Mouse (Mus musculus) embryonic facial prominence, embryonic 13.5 days (tissue): ENCODE results near the gene Slc22a4. TPM values are rescaled to one million over a fixed set of nuclear protein-coding genes. Genes with fewer than 3 reads are reported as not detected.
A peak's percentile ranks its signal among the peaks of the same experiment; 100 is the strongest.
"Not testable (repeated sequence)": the region's sequence is repeated elsewhere in the genome, so short reads cannot be mapped to it uniquely, and the experiment has no call there.

ENCODE experiments used
- ATAC-seq: fragments of 200-750 bp; cut with Nextera tagmentation; 2 replicates; pipeline ENCODE4 v1.8.0; 2017; ENCODE audit warnings: low read depth; ENCODE audit not compliant: insufficient number of reproducible peaks, insufficient read depth, low FRiP score, low TSS enrichment
- H3K27ac ChIP-seq: fragments of 300-500 bp; sonication (generic); 2 replicates; pipeline ENCODE4 v1.5.1; 2015; ENCODE audit warnings: moderate library complexity, mild to moderate bottlenecking, inconsistent platforms
- H3K27me3 ChIP-seq: fragments of 300-500 bp; sonication (generic); 2 replicates; pipeline ENCODE4 v1.6.1; 2015; ENCODE audit warnings: mild to moderate bottlenecking, inconsistent platforms
- H3K36me3 ChIP-seq: fragments of 300-500 bp; sonication (generic); 2 replicates; pipeline ENCODE4 v1.6.1; 2015; ENCODE audit warnings: mild to moderate bottlenecking, inconsistent platforms
- H3K4me1 ChIP-seq: fragments of 300-500 bp; sonication (generic); 2 replicates; pipeline ENCODE4 v1.6.1; 2015; ENCODE audit warnings: inconsistent platforms
- H3K4me2 ChIP-seq: fragments of 300-500 bp; sonication (generic); 2 replicates; pipeline ENCODE4 v1.6.1; 2015; ENCODE audit warnings: moderate library complexity, mild to moderate bottlenecking, inconsistent platforms
- H3K4me3 ChIP-seq: fragments of 300-500 bp; sonication (generic); 2 replicates; pipeline ENCODE4 v1.5.1; 2015; ENCODE audit warnings: mild to moderate bottlenecking, inconsistent platforms
- H3K9ac ChIP-seq: fragments of 300-500 bp; sonication (generic); 2 replicates; pipeline ENCODE4 v1.6.1; 2015; ENCODE audit warnings: mild to moderate bottlenecking, inconsistent platforms
- H3K9me3 ChIP-seq: fragments of 300-500 bp; sonication (generic); 2 replicates; pipeline ENCODE4 v1.6.1; 2016; ENCODE audit warnings: inconsistent platforms
- WGBS: fragments of 180-500 bp; shearing (Covaris S2); methylation state at CpG from one replicate; pipeline ENCODE4 v1.1.7; 2015; ENCODE audit warnings: mixed read lengths; 5-methylcytosine and 5-hydroxymethylcytosine counted together
- polyA plus RNA-seq: library from polyadenylated mRNA; unstranded; fragments of >200 nt; fragmentation: Nextera tagmentation; extraction: Ambion mirVana; gene quantifications from 2 replicates; pipeline ENCODE4 v1.2.1, GENCODE M21; 2015

Slc22a4 gene
- polyA plus RNA-seq, 1 experiment from 2014 or later, result 3.9 TPM

DNA sequence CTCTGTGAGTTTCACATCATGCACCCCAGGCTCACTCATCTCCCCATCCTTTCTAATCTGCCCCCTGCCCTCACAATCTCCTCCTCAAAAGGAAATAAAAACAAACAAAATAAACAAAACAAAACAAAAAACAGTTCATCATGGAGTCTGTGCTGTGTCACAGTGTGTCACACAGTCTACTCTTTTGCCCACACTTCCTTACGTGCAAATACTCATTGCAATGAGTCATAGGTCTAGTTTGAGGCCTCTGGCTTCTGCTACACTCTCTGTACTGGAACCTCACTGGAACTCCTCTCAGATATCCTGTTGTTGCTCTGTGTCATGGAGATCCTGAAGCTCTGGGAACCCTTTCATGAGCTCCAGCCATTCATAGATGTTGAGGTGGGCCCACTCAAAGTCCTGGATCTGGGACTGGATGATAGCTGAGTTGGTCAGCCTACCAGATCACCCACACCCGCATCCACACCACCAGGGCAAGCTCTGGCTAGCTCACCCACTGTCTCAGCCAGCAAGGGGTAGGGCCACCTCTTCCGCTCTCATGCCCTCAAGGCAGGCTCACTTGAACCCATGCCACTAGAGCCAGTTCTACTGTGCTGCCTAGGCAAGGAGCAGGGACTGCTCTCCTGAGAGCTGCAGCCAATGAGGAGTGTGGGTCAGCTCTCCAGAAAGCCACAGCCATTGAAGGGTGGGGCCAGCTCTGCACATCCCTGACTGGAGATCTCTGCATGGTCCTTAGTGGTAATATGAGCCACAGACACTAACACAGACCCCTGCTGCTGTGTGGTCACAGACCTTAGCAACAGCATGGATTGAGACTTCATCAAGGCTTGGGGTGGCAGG is 8.8 kb downstream of the Slc22a4 start:
- Histone ChIP-seq H3K27ac (no peak overlapping the region), H3K4me3 (no peak overlapping the region), H3K9me3 (no peaks in the 10 kb centered on the region), H3K9ac (no peak overlapping the region), H3K36me3 (no peaks in the 10 kb centered on the region), H3K4me2 (no peak overlapping the region), H3K4me1 (no peaks in the 10 kb centered on the region), H3K27me3 (no peaks in the 10 kb centered on the region)
- ATAC-seq, result no peak
- 79% methylated on average over 3 of the region's 3 CpGs for WGBS

DNA sequence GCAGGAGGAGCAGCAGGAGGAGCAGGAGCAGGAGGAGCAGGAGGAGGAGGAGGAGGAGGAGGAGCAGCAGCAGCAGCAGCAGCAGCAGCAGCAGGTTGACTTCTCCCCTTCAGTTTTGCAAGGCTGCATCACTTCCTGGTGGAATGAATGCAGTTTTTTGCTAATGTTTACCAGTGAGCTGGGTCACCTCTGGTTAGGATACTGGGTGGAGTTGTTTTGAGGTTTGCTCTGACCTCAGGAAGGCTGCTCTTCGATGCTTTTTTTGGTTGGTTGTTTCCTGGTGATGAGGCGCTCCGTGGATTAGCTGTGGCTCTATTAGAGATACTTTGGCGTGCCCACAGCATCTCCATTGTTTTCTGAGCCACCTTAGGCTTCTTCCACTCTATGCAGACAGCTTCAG is 10.3 kb downstream of the Slc22a4 start:
- no peak overlapping the region for H3K4me3 ChIP-seq
- no peaks in the 10 kb centered on the region for H3K36me3 ChIP-seq
- no peaks in the 10 kb centered on the region for H3K9me3 ChIP-seq
- H3K4me2 ChIP-seq, result no peak overlapping the region
- H3K27me3 ChIP-seq, result no peaks in the 10 kb centered on the region
- WGBS, result 72% methylated on average over 4 of the region's 4 CpGs
- H3K27ac ChIP-seq, result no peak overlapping the region
- no peaks in the 10 kb centered on the region for H3K4me1 ChIP-seq
- H3K9ac ChIP-seq, result no peak overlapping the region
- no peak for ATAC-seq

DNA sequence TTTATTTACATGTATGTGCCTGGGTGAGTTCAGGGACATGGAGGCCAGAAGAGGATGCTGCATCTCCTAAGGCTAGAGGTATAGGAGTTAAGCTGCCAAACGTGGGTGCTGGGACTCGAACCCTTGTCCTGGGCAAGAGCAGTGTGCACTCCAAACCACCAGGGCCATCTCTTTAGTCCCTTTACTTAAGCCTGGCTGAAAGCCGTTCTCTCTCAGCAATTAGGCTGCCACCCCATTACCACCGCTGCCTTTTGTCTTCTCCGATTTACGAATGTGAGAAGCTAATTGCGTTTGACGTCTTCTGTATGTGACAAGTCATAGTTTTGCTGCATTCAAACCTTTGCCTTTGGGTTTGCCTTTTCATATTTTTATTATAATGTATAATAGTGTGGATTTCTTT is 11.8 kb downstream of the Slc22a4 start:
- Histone ChIP-seq H3K36me3 (no peaks in the 10 kb centered on the region), H3K4me1 (no peaks in the 10 kb centered on the region), H3K9me3 (no peaks in the 10 kb centered on the region), H3K9ac (no peak overlapping the region), H3K27me3 (no peaks in the 10 kb centered on the region), H3K4me3 (no peak overlapping the region), H3K4me2 (no peak overlapping the region), H3K27ac (no peak overlapping the region)
- no peak for ATAC-seq
- 65% methylated on average over 8 of the region's 8 CpGs for WGBS

DNA sequence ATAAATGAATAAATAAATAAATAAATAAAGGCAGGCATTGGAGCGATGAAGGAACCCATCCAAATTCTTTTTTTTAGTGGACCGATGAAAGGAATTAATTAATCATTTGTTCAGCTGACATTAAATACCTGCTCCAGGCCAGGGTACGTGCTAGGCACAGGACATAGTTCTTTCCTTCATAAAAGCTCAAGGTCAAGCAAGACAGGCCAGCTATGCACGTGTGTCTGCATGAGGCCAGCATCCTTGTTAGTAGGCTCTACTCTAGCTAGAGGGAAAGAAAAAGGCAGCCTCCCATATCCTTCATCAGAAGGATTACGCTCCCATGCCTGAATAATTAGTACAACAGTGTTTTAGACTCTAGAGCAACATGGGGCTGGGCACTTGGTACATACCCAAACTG is 14.9 kb downstream of the Slc22a4 start:
- ATAC-seq, result no peak
- H3K4me3 ChIP-seq, result no peak overlapping the region
- no peaks in the 10 kb centered on the region for H3K36me3 ChIP-seq
- H3K27me3 ChIP-seq, result no peaks in the 10 kb centered on the region
- no peaks in the 10 kb centered on the region for H3K9me3 ChIP-seq
- H3K4me2 ChIP-seq, result no peak overlapping the region
- H3K4me1 ChIP-seq, result peaks cover 13% of the 10 kb centered on the region
- WGBS, result 89% methylated on average over 5 of the region's 5 CpGs
- no peak overlapping the region for H3K27ac ChIP-seq
- H3K9ac ChIP-seq, result no peak overlapping the region

DNA sequence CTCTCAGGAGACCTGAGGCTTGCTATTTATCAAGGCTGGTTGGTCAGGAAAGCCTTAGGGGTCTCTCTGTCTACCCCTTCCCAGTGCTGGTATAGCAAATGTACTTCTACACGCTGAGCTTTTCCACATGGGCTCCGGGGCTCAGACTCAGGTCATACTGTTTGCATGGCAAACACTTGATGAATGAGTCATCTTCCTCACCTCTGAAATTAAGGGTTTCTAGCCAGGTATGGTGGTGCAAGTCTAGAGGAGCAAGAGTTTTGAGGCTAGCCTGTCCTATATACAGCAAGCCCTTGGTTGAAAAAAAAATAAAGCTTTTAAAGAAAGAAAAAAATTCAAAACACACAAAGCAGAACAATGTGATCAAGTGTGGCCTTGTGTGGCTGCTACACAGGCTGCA is 16.6 kb downstream of the Slc22a4 start:
- ATAC-seq, result no peak
- Histone ChIP-seq H3K4me2 (no peak overlapping the region), H3K27ac (no peak overlapping the region), H3K9me3 (no peaks in the 10 kb centered on the region), H3K4me1 (peaks cover 20% of the 10 kb centered on the region), H3K36me3 (no peaks in the 10 kb centered on the region), H3K27me3 (no peaks in the 10 kb centered on the region), H3K4me3 (no peak overlapping the region), H3K9ac (no peak overlapping the region)
- 93% methylated on average over 2 of the region's 2 CpGs for WGBS

GRCm38 (mm10) chr11:54008416-54008920 is 19.4 kb downstream of the Slc22a4 start:
- peaks cover 20% of the 10 kb centered on the region for H3K4me1 ChIP-seq
- H3K27me3 ChIP-seq, result no peaks in the 10 kb centered on the region
- H3K9ac ChIP-seq, result no peak overlapping the region
- no peak for ATAC-seq
- H3K9me3 ChIP-seq, result no peaks in the 10 kb centered on the region
- H3K36me3 ChIP-seq, result no peaks in the 10 kb centered on the region
- H3K27ac ChIP-seq, result peak overlapping the region; percentile 45; the same call in 1 of the 2 replicates
- 32% methylated on average over 10 of the region's 10 CpGs for WGBS
- no peak overlapping the region for H3K4me3 ChIP-seq
- no peak overlapping the region for H3K4me2 ChIP-seq

GRCm38 (mm10) chr11:54007717-54008116 is 20.2 kb downstream of the Slc22a4 start:
- H3K27ac ChIP-seq, result 0 out of 2 replicates have a peak overlapping the region, but pooled peaks have one; percentile 45
- WGBS, result 76% methylated on average over 11 of the region's 11 CpGs
- no peaks in the 10 kb centered on the region for H3K9me3 ChIP-seq

GRCm38 (mm10) chr11:54006901-54007300 is 21.0 kb downstream of the Slc22a4 start:
- H3K36me3 ChIP-seq, result no peaks in the 10 kb centered on the region
- ATAC-seq, result no peak
- no peaks in the 10 kb centered on the region for H3K9me3 ChIP-seq
- H3K27me3 ChIP-seq, result no peaks in the 10 kb centered on the region
- no peak overlapping the region for H3K4me3 ChIP-seq
- 93% methylated on average over 4 of the region's 4 CpGs for WGBS
- no peak overlapping the region for H3K27ac ChIP-seq
- H3K4me1 ChIP-seq, result peaks cover 27% of the 10 kb centered on the region
- no peak overlapping the region for H3K4me2 ChIP-seq
- no peak overlapping the region for H3K9ac ChIP-seq

More at GRCm38 (mm10) chr11:54007717-54008116, 20.2 kb downstream of the Slc22a4 start:
- Histone ChIP-seq H3K4me2 (no peak overlapping the region), H3K4me3 (no peak overlapping the region), H3K9ac (no peak overlapping the region), H3K27me3 (no peaks in the 10 kb centered on the region), H3K36me3 (no peaks in the 10 kb centered on the region), H3K4me1 (peaks cover 20% of the 10 kb centered on the region)
- 0 out of 2 replicates have a peak, but pooled peaks have one; percentile 15 for ATAC-seq

DNA sequence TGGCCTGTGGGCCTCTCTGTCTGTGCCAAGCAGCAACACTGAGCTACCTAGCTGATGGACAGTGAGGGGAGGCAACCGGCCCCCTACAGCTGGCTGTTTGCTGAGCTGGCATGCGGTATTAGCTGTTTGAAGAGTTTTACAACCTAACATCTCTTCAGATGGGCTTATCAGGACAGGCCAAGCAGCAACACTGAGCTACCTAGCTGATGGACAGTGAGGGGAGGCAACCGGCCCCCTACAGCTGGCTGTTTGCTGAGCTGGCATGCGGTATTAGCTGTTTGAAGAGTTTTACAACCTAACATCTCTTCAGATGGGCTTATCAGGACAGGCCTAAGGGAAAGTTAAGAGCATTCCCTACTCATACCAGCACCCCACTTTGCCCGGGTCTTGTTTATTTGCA is 21.5 kb downstream of the Slc22a4 start:
- not testable (repeated sequence) for ATAC-seq, H3K36me3 ChIP-seq, H3K4me3 ChIP-seq, H3K27me3 ChIP-seq, H3K27ac ChIP-seq, H3K9ac ChIP-seq, H3K4me2 ChIP-seq, H3K9me3 ChIP-seq
- 84% methylated on average over 5 of the region's 5 CpGs for WGBS
- H3K4me1 ChIP-seq, result peaks cover 27% of the 10 kb centered on the region

GRCm38 (mm10) chr11:54004734-54005133 is 23.2 kb downstream of the Slc22a4 start:
- H3K27ac ChIP-seq, result no peak overlapping the region

GRCm38 (mm10) chr11:54004221-54004620 is 23.7 kb downstream of the Slc22a4 start:
- Histone ChIP-seq H3K36me3 (no peaks in the 10 kb centered on the region), H3K9ac (no peak overlapping the region), H3K27ac (no peak overlapping the region), H3K9me3 (no peaks in the 10 kb centered on the region), H3K4me3 (no peak overlapping the region), H3K4me2 (no peak overlapping the region), H3K4me1 (peaks cover 26% of the 10 kb centered on the region), H3K27me3 (no peaks in the 10 kb centered on the region)
- no peak for ATAC-seq
- WGBS, result 77% methylated on average over 9 of the region's 9 CpGs

More at GRCm38 (mm10) chr11:54004734-54005133, 23.2 kb downstream of the Slc22a4 start:
- 80% methylated on average over 3 of the region's 3 CpGs for WGBS
- H3K4me3 ChIP-seq, result no peak overlapping the region
- H3K9ac ChIP-seq, result no peak overlapping the region
- no peaks in the 10 kb centered on the region for H3K9me3 ChIP-seq
- ATAC-seq, result no peak
- H3K4me1 ChIP-seq, result peaks cover 27% of the 10 kb centered on the region
- no peaks in the 10 kb centered on the region for H3K27me3 ChIP-seq
- H3K4me2 ChIP-seq, result no peak overlapping the region
- no peaks in the 10 kb centered on the region for H3K36me3 ChIP-seq
